Mouse (Mus musculus) liver, postnatal 0 days (tissue): Measurements from ENCODE around the gene Asf1b. TPM values are rescaled to one million over a fixed set of nuclear protein-coding genes. Genes with fewer than 3 reads are reported as not detected.
"Not testable (repeated sequence)": the region's sequence is repeated elsewhere in the genome, so short reads cannot be mapped to it uniquely, and the experiment has no call there.

Source experiments
- ATAC-seq: fragments of 200-750 bp; cut with Nextera tagmentation; 2 replicates; pipeline ENCODE4 v1.8.0; 2017; ENCODE audit warnings: mild to moderate bottlenecking, moderate library complexity
- DNase-seq: peaks from one replicate; pipeline ENCODE4 v3.0.0-alpha.2; 2016
- H3K27ac ChIP-seq: fragments of 300-500 bp; sonication (generic); 2 replicates; pipeline ENCODE4 v1.5.1; 2014; ENCODE audit warnings: antibody characterized with exemption, moderate library complexity, mild to moderate bottlenecking, low read depth
- H3K27me3 ChIP-seq: fragments of 300-500 bp; sonication (generic); 2 replicates; pipeline ENCODE4 v1.6.1; 2014; ENCODE audit warnings: low read length, control low read depth, mixed read lengths; ENCODE audit not compliant: insufficient read depth
- H3K36me3 ChIP-seq: fragments of 300-500 bp; sonication (generic); replicated peaks from 2 replicates; pipeline ENCODE4 v1.6.1; 2014; ENCODE audit warnings: mild to moderate bottlenecking, control low read depth, low read length, moderate library complexity, mixed read lengths; ENCODE audit not compliant: insufficient read depth
- H3K4me1 ChIP-seq: fragments of 300-500 bp; sonication (generic); 2 replicates; pipeline ENCODE4 v1.6.1; 2014; ENCODE audit warnings: antibody characterized with exemption, mild to moderate bottlenecking, control low read depth; ENCODE audit not compliant: insufficient read depth
- H3K4me2 ChIP-seq: fragments of 300-500 bp; sonication (generic); 2 replicates; pipeline ENCODE4 v1.6.1; 2014; ENCODE audit warnings: low read depth, mild to moderate bottlenecking, low read length, moderate library complexity, mixed read lengths
- H3K4me3 ChIP-seq: fragments of 300-500 bp; sonication (generic); 2 replicates; pipeline ENCODE4 v1.5.1; 2014; ENCODE audit warnings: low read depth, low read length
- H3K9ac ChIP-seq: fragments of 300-500 bp; sonication (generic); replicated peaks from 2 replicates; pipeline ENCODE4 v1.6.1; 2014; ENCODE audit warnings: mild to moderate bottlenecking, moderate library complexity
- H3K9me3 ChIP-seq: fragments of 300-500 bp; sonication (generic); 2 replicates; pipeline ENCODE4 v1.6.1; 2016; ENCODE audit warnings: mild to moderate bottlenecking, control low read depth, low read length, mixed read lengths
- CTCF ChIP-seq: sonication (generic); IDR thresholded peaks from 2 replicates; pipeline ENCODE4 v1.5.1; 2016; ENCODE audit warnings: antibody characterized with exemption, low read depth
- EP300 ChIP-seq: IDR thresholded peaks from 2 replicates; pipeline ENCODE4 v1.6.1; 2016; ENCODE audit warnings: antibody characterized with exemption, low read depth, mild to moderate bottlenecking
- WGBS: fragments of 180-500 bp; shearing (Covaris S2); extraction: QIAGEN DNeasy Blood & Tissue Kit; methylation state at CpG from one replicate; pipeline ENCODE4 v1.1.7; 2014; ENCODE audit not compliant: insufficient replicate concordance; 5-methylcytosine and 5-hydroxymethylcytosine counted together
- polyA plus RNA-seq: library from polyadenylated mRNA; unstranded; fragments of >200 nt; fragmentation: Nextera tagmentation; extraction: Ambion mirVana; gene quantifications from 2 replicates; pipeline ENCODE4 v1.2.1, GENCODE M21; 2015

Asf1b gene
- polyA plus RNA-seq, 1 experiment from 2014 or later, result 55.4 TPM

GRCm38 (mm10) chr8:83982449-83982848, 27.1 kb downstream of the Asf1b start:
- Histone ChIP-seq H3K36me3 (peaks cover 34% of the 10 kb centered on the region), H3K27ac (no peak overlapping the region), H3K4me2 (no peak overlapping the region), H3K9ac (no peak overlapping the region), H3K4me3 (no peak overlapping the region), H3K9me3 (no peaks in the 10 kb centered on the region), H3K27me3 (no peaks in the 10 kb centered on the region), H3K4me1 (peaks cover 10% of the 10 kb centered on the region)
- TF ChIP-seq CTCF (no peak), EP300 (no peak)
- WGBS, result 60% methylated on average over 4 of the region's 4 CpGs
- no peak for ATAC-seq
- no peak for DNase-seq

- H3K27ac ChIP-seq, H3K9me3 ChIP-seq, ATAC-seq, H3K4me3 ChIP-seq, H3K4me2 ChIP-seq, H3K4me1 ChIP-seq, H3K27me3 ChIP-seq, H3K9ac ChIP-seq, DNase-seq: not testable (repeated sequence)
- peaks cover 40% of the 10 kb centered on the region for H3K36me3 ChIP-seq
- TF ChIP-seq CTCF, result peak; percentile 28; the same call in 1 of the 2 replicates
- WGBS, result 95% methylated on average over 2 of the region's 2 CpGs
Observed at GRCm38 (mm10) chr8:83983222-83983621, 27.9 kb downstream of the Asf1b start.

DNA sequence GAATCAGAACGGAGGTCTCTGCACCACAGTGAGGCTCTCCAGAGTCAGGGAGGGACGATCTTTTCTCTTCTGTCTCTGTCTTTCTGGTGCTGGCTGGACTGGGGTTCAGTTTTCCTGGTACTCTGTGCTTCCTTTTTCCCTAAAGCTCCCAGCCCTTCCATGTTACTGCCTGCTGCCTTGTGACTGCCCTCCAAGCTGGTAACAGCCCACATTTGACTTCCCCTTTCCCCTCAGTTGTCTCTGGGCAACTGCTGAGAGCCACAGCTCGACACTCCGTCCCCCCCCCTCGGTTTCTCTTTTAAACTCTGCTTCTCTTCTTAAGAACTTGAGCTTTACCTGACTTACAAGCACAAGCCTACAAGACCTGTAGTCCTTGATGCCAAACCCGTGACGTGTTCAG, 33.9 kb downstream of the Asf1b start:
- Histone ChIP-seq H3K4me3 (no peak overlapping the region), H3K36me3 (peaks cover 50% of the 10 kb centered on the region), H3K27ac (no peak overlapping the region), H3K9ac (no peak overlapping the region), H3K9me3 (no peaks in the 10 kb centered on the region), H3K27me3 (no peaks in the 10 kb centered on the region), H3K4me1 (peaks cover 3% of the 10 kb centered on the region; the same call in 1 of the 2 replicates), H3K4me2 (no peak overlapping the region)
- ATAC-seq (no peak), DNase-seq (no peak)
- WGBS, result 58% methylated on average over 7 of the region's 7 CpGs
- TF ChIP-seq EP300 (no peak), CTCF (no peak)

GRCm38 (mm10) chr8:83990170-83990569, 34.9 kb downstream of the Asf1b start:
- no peak for DNase-seq
- H3K4me1 ChIP-seq, result peaks cover 3% of the 10 kb centered on the region; the same call in 1 of the 2 replicates
- 86% methylated on average over 14 of the region's 14 CpGs for WGBS
- H3K9ac ChIP-seq, result no peak overlapping the region
- no peak for TF ChIP-seq CTCF
- TF ChIP-seq EP300, result no peak
- H3K4me3 ChIP-seq, result no peak overlapping the region
- H3K36me3 ChIP-seq, result peaks cover 45% of the 10 kb centered on the region
- H3K9me3 ChIP-seq, result no peaks in the 10 kb centered on the region
- no peak overlapping the region for H3K4me2 ChIP-seq
- no peak for ATAC-seq
- H3K27ac ChIP-seq, result no peak overlapping the region
- no peaks in the 10 kb centered on the region for H3K27me3 ChIP-seq

DNA sequence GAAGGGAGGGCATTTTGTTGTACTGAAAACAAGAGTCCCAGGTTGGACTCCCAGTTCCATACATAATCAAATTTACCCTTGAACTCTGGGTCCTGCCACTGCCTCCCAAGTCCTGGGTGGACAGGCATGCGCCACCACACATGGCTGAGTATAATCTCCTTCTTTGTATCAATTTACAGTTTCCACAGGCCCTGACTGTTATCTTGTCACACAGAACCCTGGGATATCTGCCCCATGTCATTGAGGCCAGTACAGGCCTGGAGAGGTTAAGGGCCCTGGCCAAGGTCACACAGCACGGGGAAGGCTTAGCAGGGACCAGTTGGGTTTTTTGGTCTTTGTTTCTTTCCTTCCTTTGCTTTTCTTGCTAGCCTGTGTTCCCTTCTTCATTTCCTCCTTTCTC, 37.2 kb downstream of the Asf1b start:
- Histone ChIP-seq H3K27me3 (no peaks in the 10 kb centered on the region), H3K4me1 (peaks cover 12% of the 10 kb centered on the region), H3K27ac (no peak overlapping the region), H3K36me3 (peaks cover 33% of the 10 kb centered on the region), H3K4me3 (no peak overlapping the region), H3K9ac (no peak overlapping the region), H3K9me3 (no peaks in the 10 kb centered on the region), H3K4me2 (no peak overlapping the region)
- 43% methylated on average over 2 of the region's 2 CpGs for WGBS
- ATAC-seq (no peak), DNase-seq (no peak)
- TF ChIP-seq EP300, result no peak
- no peak for TF ChIP-seq CTCF

GRCm38 (mm10) chr8:83994030-83994429, 38.7 kb downstream of the Asf1b start:
- H3K9ac ChIP-seq, result no peak overlapping the region
- no peak overlapping the region for H3K4me3 ChIP-seq
- WGBS, result 24% methylated on average over 3 of the region's 3 CpGs
- no peak overlapping the region for H3K27ac ChIP-seq
- H3K9me3 ChIP-seq, result no peaks in the 10 kb centered on the region
- H3K27me3 ChIP-seq, result no peaks in the 10 kb centered on the region
- DNase-seq, result no peak
- ATAC-seq, result no peak
- H3K36me3 ChIP-seq, result peaks cover 22% of the 10 kb centered on the region
- no peak for TF ChIP-seq EP300
- TF ChIP-seq CTCF, result no peak
- peaks cover 18% of the 10 kb centered on the region for H3K4me1 ChIP-seq
- H3K4me2 ChIP-seq, result no peak overlapping the region

- Histone ChIP-seq H3K9me3 (no peaks in the 10 kb centered on the region), H3K27me3 (no peaks in the 10 kb centered on the region), H3K4me1 (peaks cover 23% of the 10 kb centered on the region), H3K4me3 (peak overlapping the region; percentile 65), H3K27ac (peak overlapping the region; percentile 88; the same call in 1 of the 2 replicates), H3K4me2 (peak overlapping the region; percentile 91), H3K36me3 (peaks cover 21% of the 10 kb centered on the region), H3K9ac (peak overlapping the region; percentile 83)
- no peak for DNase-seq
- ATAC-seq, result no peak
- WGBS, result 31% methylated on average over 12 of the region's 12 CpGs
- TF ChIP-seq CTCF (no peak), EP300 (no peak)
Observed at GRCm38 (mm10) chr8:83995973-83996372, 40.7 kb downstream of the Asf1b start.
